Mouse (Mus musculus) cerebellum, postnatal 25 days (tissue): ENCODE measurements around the gene Fbxl2.

Experiments used
- DNase-seq, 2 experiments: peaks; one replicate each; pipeline ENCODE4 v3.0.0; 2021; ENCODE audit warnings: mixed read lengths in 2 of 2

Gene Fbxl2

GRCm38 (mm10) chr9:113970041-113970440 lies 76.0 kb downstream of the Fbxl2 start:
- DNase-seq = no peak

GRCm38 (mm10) chr9:113969399-113969798 lies 76.6 kb downstream of the Fbxl2 start:
- DNase-seq = no peak

- DNase-seq = no peak
Measured at GRCm38 (mm10) chr9:113968967-113969366, 77.0 kb downstream of the Fbxl2 start.

- no peak for DNase-seq
Measured at GRCm38 (mm10) chr9:113966838-113967237, 79.2 kb downstream of the Fbxl2 start.

- no peak for DNase-seq
Measured at GRCm38 (mm10) chr9:113964415-113964814, 81.6 kb downstream of the Fbxl2 start.

GRCm38 (mm10) chr9:113963718-113964117 lies 82.3 kb downstream of the Fbxl2 start:
- no peak for DNase-seq

GRCm38 (mm10) chr9:113957777-113958176 lies 88.2 kb downstream of the Fbxl2 start:
- DNase-seq = no peak

GRCm38 (mm10) chr9:113947216-113947615 lies 98.8 kb downstream of the Fbxl2 start:
- no peak for DNase-seq

GRCm38 (mm10) chr9:113943372-113943771 lies 102.6 kb downstream of the Fbxl2 start:
- DNase-seq = no peak

- DNase-seq = no peak
Measured at GRCm38 (mm10) chr9:113941103-113941805, 104.7 kb downstream of the Fbxl2 start.

- peak; percentile 56 to 61 for DNase-seq
Measured at GRCm38 (mm10) chr9:113939063-113939850, 106.7 kb downstream of the Fbxl2 start.

GRCm38 (mm10) chr9:113935638-113936037 lies 110.4 kb downstream of the Fbxl2 start:
- DNase-seq = no peak

GRCm38 (mm10) chr9:113932501-113932900 lies 113.5 kb downstream of the Fbxl2 start:
- DNase-seq = no peak

- peak in 1 of 2 experiments; percentile 17 for DNase-seq
Measured at GRCm38 (mm10) chr9:113932100-113932470, 113.9 kb downstream of the Fbxl2 start.

GRCm38 (mm10) chr9:113931375-113932099 lies 114.5 kb downstream of the Fbxl2 start:
- DNase-seq = peak; percentile 58 to 63

GRCm38 (mm10) chr9:113930534-113931374 lies 115.2 kb downstream of the Fbxl2 start, which contains the start of gene Ubp1:
Gene Ubp1, plus strand, starts transcription at chr9:113930934.
- peak; percentile 96 for DNase-seq

- DNase-seq = no peak
Measured at GRCm38 (mm10) chr9:113929676-113930075, 116.3 kb downstream of the Fbxl2 start.

GRCm38 (mm10) chr9:113928591-113928990 lies 117.4 kb downstream of the Fbxl2 start:
- no peak for DNase-seq

- DNase-seq = no peak
Measured at GRCm38 (mm10) chr9:113924883-113925282, 121.1 kb downstream of the Fbxl2 start.

GRCm38 (mm10) chr9:113922677-113923076 lies 123.3 kb downstream of the Fbxl2 start:
- no peak for DNase-seq

GRCm38 (mm10) chr9:113915789-113916188 lies 130.2 kb downstream of the Fbxl2 start:
- no peak for DNase-seq
